Mouse (Mus musculus): ENCODE results near the gene Lyrm4. TPM values are rescaled to one million over a fixed set of nuclear protein-coding genes. Genes with fewer than 3 reads are reported as not detected.

Gene Lyrm4
- total and polyA plus RNA-seq, 3 experiments: 22.6 to 25.4 TPM; not detected in 1

- Histone ChIP-seq H3K9ac (ENCODE audit: control insufficient read depth, low read depth, low read length, poor library complexity, severe bottlenecking) (no peak overlapping the region), H3K36me3 (ENCODE audit: control insufficient read depth in 1 of 2, insufficient read depth in 2 of 2, low read length in 2 of 2) (peaks cover 13 to 30% of the 10 kb centered on the region in 2 experiments), H3K9me3 (replicated peaks; ENCODE audit: insufficient read depth, low read length) (no peaks in the 10 kb centered on the region), H3K4me3 (ENCODE audit: control insufficient read depth in 1 of 2, insufficient read depth in 1 of 2, low read depth in 2 of 2, low read length in 2 of 2) (no peak overlapping the region), H3K4me1 (ENCODE audit: control insufficient read depth in 1 of 2, insufficient read depth in 2 of 2, low read length in 2 of 2) (peaks cover 15 to 21% of the 10 kb centered on the region in 2 experiments), H3K27ac (ENCODE audit: control insufficient read depth, low read depth, low read length) (no peak overlapping the region), H3K27me3 (ENCODE audit: control insufficient read depth in 1 of 2, insufficient read depth in 2 of 2, low read length in 2 of 2) (no peaks in the 10 kb centered on the region), H3K79me2 (ENCODE audit: control insufficient read depth, insufficient read depth, low read length, poor library complexity) (no peaks in the 10 kb centered on the region)
- TF ChIP-seq BHLHE40 (IDR thresholded peaks at IDR 0.05; ENCODE audit: borderline replicate concordance, low read depth, low read length): no peak
- no peak for DNase-seq (ENCODE audit: low read depth, low spot score)
Measured at GRCm38 (mm10) chr13:36084701-36085100, 32.6 kb downstream of the Lyrm4 start.

GRCm38 (mm10) chr13:36081591-36081990, 35.7 kb downstream of the Lyrm4 start:
- H3K9ac ChIP-seq (ENCODE audit: control insufficient read depth, low read depth, low read length, poor library complexity, severe bottlenecking): no peak overlapping the region
- H3K4me3 ChIP-seq (ENCODE audit: control insufficient read depth in 1 of 2, insufficient read depth in 1 of 2, low read depth in 2 of 2, low read length in 2 of 2): no peak overlapping the region
- H3K9me3 ChIP-seq (replicated peaks; ENCODE audit: insufficient read depth, low read length): no peaks in the 10 kb centered on the region
- H3K27me3 ChIP-seq (ENCODE audit: control insufficient read depth in 1 of 2, insufficient read depth in 2 of 2, low read length in 2 of 2): no peaks in the 10 kb centered on the region
- no peak for TF ChIP-seq ELF1 (IDR thresholded peaks at IDR 0.05; ENCODE audit: low read depth, low read length)
- TF ChIP-seq TAL1 (IDR thresholded peaks at IDR 0.05; ENCODE audit: low read length): no peak
- no peak for TF ChIP-seq BHLHE40 (IDR thresholded peaks at IDR 0.05; ENCODE audit: borderline replicate concordance, low read depth, low read length)
- TF ChIP-seq MAZ (IDR thresholded peaks at IDR 0.05; ENCODE audit: low read depth, low read length): no peak
- no peak for TF ChIP-seq CTCF (IDR thresholded peaks at IDR 0.05 in 2 of 3, conservative IDR thresholded peaks at IDR 0.05 in 1 of 3; ENCODE audit: control insufficient read depth in 1 of 3, insufficient read depth in 1 of 3, low read depth in 2 of 3, low read length in 3 of 3, poor library complexity in 1 of 3, severe bottlenecking in 1 of 3)
- no peak for TF ChIP-seq MAX (IDR thresholded peaks at IDR 0.05; ENCODE audit: low read length)
- no peak for TF ChIP-seq HCFC1 (IDR thresholded peaks at IDR 0.05; ENCODE audit: low read depth, low read length)
- no peak for TF ChIP-seq GABPA (IDR thresholded peaks at IDR 0.05; ENCODE audit: low read depth, low read length)
- H3K79me2 ChIP-seq (ENCODE audit: control insufficient read depth, insufficient read depth, low read length, poor library complexity): no peaks in the 10 kb centered on the region
- peaks cover 0 to 6% of the 10 kb centered on the region in 2 experiments; a peak in 1 of 4 replicates for H3K4me1 ChIP-seq (ENCODE audit: control insufficient read depth in 1 of 2, insufficient read depth in 2 of 2, low read length in 2 of 2)
- no peak overlapping the region for H3K27ac ChIP-seq (ENCODE audit: control insufficient read depth, low read depth, low read length)
- DNase-seq (ENCODE audit: low read depth, low spot score): no peak
- H3K36me3 ChIP-seq (ENCODE audit: control insufficient read depth in 1 of 2, insufficient read depth in 2 of 2, low read length in 2 of 2): peaks cover 2 to 13% of the 10 kb centered on the region in 2 experiments

GRCm38 (mm10) chr13:36074484-36074883, 42.8 kb downstream of the Lyrm4 start:
- DNase-seq (ENCODE audit: low read depth, low spot score): no peak
- Histone ChIP-seq H3K36me3 (ENCODE audit: control insufficient read depth in 1 of 2, insufficient read depth in 2 of 2, low read length in 2 of 2) (peaks cover 0 to 3% of the 10 kb centered on the region in 2 experiments; a peak in 2 of 4 replicates), H3K9ac (ENCODE audit: control insufficient read depth, low read depth, low read length, poor library complexity, severe bottlenecking) (no peak overlapping the region), H3K9me3 (replicated peaks; ENCODE audit: insufficient read depth, low read length) (no peaks in the 10 kb centered on the region), H3K4me3 (ENCODE audit: control insufficient read depth in 1 of 2, insufficient read depth in 1 of 2, low read depth in 2 of 2, low read length in 2 of 2) (no peak overlapping the region), H3K27ac (ENCODE audit: control insufficient read depth, low read depth, low read length) (no peak overlapping the region), H3K27me3 (ENCODE audit: control insufficient read depth in 1 of 2, insufficient read depth in 2 of 2, low read length in 2 of 2) (no peaks in the 10 kb centered on the region), H3K4me1 (ENCODE audit: control insufficient read depth in 1 of 2, insufficient read depth in 2 of 2, low read length in 2 of 2) (no peaks in the 10 kb centered on the region), H3K79me2 (ENCODE audit: control insufficient read depth, insufficient read depth, low read length, poor library complexity) (no peaks in the 10 kb centered on the region)
- TF ChIP-seq TCF12 (IDR thresholded peaks at IDR 0.05; ENCODE audit: low read depth, low read length) (no peak), RCOR1 (IDR thresholded peaks at IDR 0.05; ENCODE audit: low read depth, low read length) (no peak), USF2 (IDR thresholded peaks at IDR 0.05; ENCODE audit: borderline replicate concordance in 1 of 2, insufficient read depth in 1 of 2, low read depth in 1 of 2, low read length in 2 of 2) (no peak), E2F4 (IDR thresholded peaks at IDR 0.05; ENCODE audit: borderline replicate concordance, low read depth, low read length) (no peak), CTCF (IDR thresholded peaks at IDR 0.05 in 2 of 3, conservative IDR thresholded peaks at IDR 0.05 in 1 of 3; ENCODE audit: control insufficient read depth in 1 of 3, insufficient read depth in 1 of 3, low read depth in 2 of 3, low read length in 3 of 3, poor library complexity in 1 of 3, severe bottlenecking in 1 of 3) (no peak), POLR2AphosphoS2 (IDR thresholded peaks at IDR 0.05; ENCODE audit: low read length) (no peak), NELFE (IDR thresholded peaks at IDR 0.05; ENCODE audit: low read depth, low read length) (no peak), MAX (IDR thresholded peaks at IDR 0.05; ENCODE audit: low read length) (no peak), MEF2A (IDR thresholded peaks at IDR 0.05; ENCODE audit: extremely low read depth, insufficient replicate concordance, low read depth, low read length, poor library complexity, severe bottlenecking) (no peak), MXI1 (IDR thresholded peaks at IDR 0.05; ENCODE audit: low read depth, low read length) (no peak), TBP (IDR thresholded peaks at IDR 0.05; ENCODE audit: low read depth, low read length) (no peak), HCFC1 (IDR thresholded peaks at IDR 0.05; ENCODE audit: low read depth, low read length) (no peak)
